In the genomic region with DNA sequence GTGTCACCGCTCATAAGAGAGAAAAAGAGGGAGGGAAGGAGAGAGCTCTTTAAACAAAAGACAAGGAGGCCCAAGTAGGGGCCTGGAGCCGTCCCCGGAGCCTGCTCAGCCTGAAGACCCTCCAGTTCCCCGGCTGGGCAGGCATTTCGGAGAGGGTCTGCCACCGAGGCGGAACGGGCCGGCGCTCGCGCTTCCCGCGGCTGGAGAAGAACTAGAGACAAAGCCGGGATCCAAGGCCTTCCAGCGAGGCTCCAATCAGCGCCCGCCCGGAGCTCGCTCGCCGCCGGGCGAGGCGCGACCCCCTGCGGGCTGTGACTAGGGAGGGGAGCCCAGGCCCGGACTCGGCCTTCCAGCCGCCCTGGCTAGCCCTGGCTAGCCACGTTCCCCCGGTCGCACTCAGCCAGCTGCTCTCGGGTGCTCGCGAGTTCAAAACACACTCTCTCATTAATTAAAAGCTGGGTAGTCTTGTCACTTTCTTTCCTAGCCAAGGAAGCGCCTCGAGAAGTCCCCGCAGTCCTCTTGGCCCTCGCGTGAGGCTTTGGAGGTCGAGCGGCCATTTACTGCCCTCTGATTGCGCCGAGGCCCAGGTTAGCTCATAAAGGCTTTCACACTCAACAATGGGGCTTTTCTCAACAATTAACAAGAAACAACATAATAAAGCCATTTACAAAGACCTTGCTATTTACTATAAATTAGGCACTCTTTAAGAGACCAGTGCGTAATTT, we compare ENCODE assay signal across 8 mouse cellular contexts. TPM values are rescaled to one million over a fixed set of nuclear protein-coding genes. Genes with fewer than 3 reads are reported as not detected.
DNase-seq lines count a peak whose midpoint lies in the region; ATAC-seq and TF ChIP-seq lines count a peak whose summit lies in the region.

No protein-coding gene starts in this region.

- TF ChIP-seq CTCF in testis, adult 2 months (IDR thresholded peaks at IDR 0.05; ENCODE audit: control insufficient read depth, insufficient read depth, insufficient replicate concordance, low read depth, low read length) = no peak

- H3K4me3 ChIP-seq in testis, adult 2 months (ENCODE audit: control insufficient read depth, low read depth, low read length) = peak overlapping the region; percentile 78
- H3K4me3 ChIP-seq in limb, embryonic 15.5 days = peak overlapping the region; percentile 26
- H3K4me3 ChIP-seq in stomach, embryonic 14.5 days (ENCODE audit: low read depth, low read length) = peak overlapping the region; percentile 20

- WGBS in limb, embryonic 15.5 days = 14% methylated on average over 46 of the region's 46 CpGs
- WGBS in stomach, embryonic 14.5 days = 13% methylated on average over 46 of the region's 46 CpGs

- TF ChIP-seq POLR2A in testis, adult 2 months (IDR thresholded peaks at IDR 0.05; ENCODE audit: control insufficient read depth, low read depth, low read length) = no peak

- peaks cover 5% of the 10 kb centered on the region for H3K27me3 ChIP-seq in testis, adult 2 months (ENCODE audit: control insufficient read depth, insufficient read depth, low read length)
- H3K27me3 ChIP-seq in limb, embryonic 15.5 days = no peaks in the 10 kb centered on the region
- no peaks in the 10 kb centered on the region for H3K27me3 ChIP-seq in stomach, embryonic 14.5 days (ENCODE audit: control insufficient read depth, insufficient read depth, low read length)

- H3K27ac ChIP-seq in testis, adult 2 months (ENCODE audit: control insufficient read depth, insufficient read depth, low read depth, low read length) = no peak overlapping the region
- 0 out of 2 replicates have a peak overlapping the region, but pooled peaks have one; percentile 38 for H3K27ac ChIP-seq in limb, embryonic 15.5 days
- H3K27ac ChIP-seq in stomach, embryonic 14.5 days (ENCODE audit: low read length) = peak overlapping the region; percentile 66; the same call in 1 of the 2 replicates

- no peaks in the 10 kb centered on the region for H3K9me3 ChIP-seq in limb, embryonic 15.5 days
- no peaks in the 10 kb centered on the region for H3K9me3 ChIP-seq in stomach, embryonic 14.5 days (ENCODE audit: control insufficient read depth, low read depth, low read length)

- H3K9ac ChIP-seq in limb, embryonic 15.5 days = peak overlapping the region; percentile 37
- peak overlapping the region; percentile 62 for H3K9ac ChIP-seq in stomach, embryonic 14.5 days (replicated peaks; ENCODE audit: low read depth, low read length)

- ATAC-seq in limb, embryonic 15.5 days (ENCODE audit: insufficient number of reproducible peaks, low FRiP score, low TSS enrichment, low read depth) = no peak
- ATAC-seq in stomach, embryonic 14.5 days (ENCODE audit: insufficient number of reproducible peaks, insufficient read depth, low FRiP score, low read depth) = peak; percentile 56; the same call in 1 of the 2 replicates
- ATAC-seq in cerebellum, adult (ENCODE audit: insufficient number of reproducible peaks, low FRiP score, low TSS enrichment) = no peak

- peaks cover 22% of the 10 kb centered on the region for H3K4me1 ChIP-seq in testis, adult 2 months (ENCODE audit: control insufficient read depth, insufficient read depth, low read length)
- H3K4me1 ChIP-seq in limb, embryonic 15.5 days = peaks cover 28% of the 10 kb centered on the region
- peaks cover 36% of the 10 kb centered on the region for H3K4me1 ChIP-seq in stomach, embryonic 14.5 days (ENCODE audit: control insufficient read depth, insufficient read depth, low read length)

- peak overlapping the region; percentile 47 for H3K4me2 ChIP-seq in limb, embryonic 15.5 days
- H3K4me2 ChIP-seq in stomach, embryonic 14.5 days (replicated peaks; ENCODE audit: low read depth, low read length) = peak overlapping the region; percentile 51

- DNase-seq in cerebellum, postnatal 14 days = peak; percentile 57 to 70
- DNase-seq in cerebellum, adult 11-12 months = no peak
- DNase-seq in testis, postnatal 10 days (ENCODE audit: low spot score) = no peak
- DNase-seq in urinary bladder, postnatal 36 days (ENCODE audit: low spot score in 2 of 2) = no peak

- no peaks in the 10 kb centered on the region for H3K36me3 ChIP-seq in testis, adult 2 months (ENCODE audit: control insufficient read depth, insufficient read depth, low read length)
- H3K36me3 ChIP-seq in limb, embryonic 15.5 days = no peaks in the 10 kb centered on the region
- H3K36me3 ChIP-seq in stomach, embryonic 14.5 days (ENCODE audit: control insufficient read depth, insufficient read depth, low read length) = no peaks in the 10 kb centered on the region

RNA-seq across cellular contexts. Expression of gene A930004D18Rik, which starts 2.2 kb away (rescaled TPM):
- 0.07 and 0.29 TPM in 2 replicates for polyA plus RNA-seq in testis, adult 2 months (2012; rRNA removed)
- 13.0 and 16.8 TPM in 2 replicates for polyA plus RNA-seq in limb, embryonic 15.5 days (2015; fragmentation: Nextera tagmentation; extraction: Ambion mirVana)
- polyA plus RNA-seq in stomach, embryonic 14.5 days (2014; fragmentation: Nextera tagmentation; extraction: Ambion mirVana) = 9.9 and 11.0 TPM in 2 replicates

RNA-seq across cellular contexts. Expression of gene Skida1, which starts 9.1 kb away (rescaled TPM):
- 0.06 and 0.23 TPM in 2 replicates for polyA plus RNA-seq in testis, adult 2 months (2012; rRNA removed)
- 5.1 and 7.6 TPM in 2 replicates for polyA plus RNA-seq in limb, embryonic 15.5 days (2015; fragmentation: Nextera tagmentation; extraction: Ambion mirVana)
- polyA plus RNA-seq in stomach, embryonic 14.5 days (2014; fragmentation: Nextera tagmentation; extraction: Ambion mirVana) = 4.4 and 5.0 TPM in 2 replicates

RNA-seq across cellular contexts. Expression of gene Mllt10, which starts 15.3 kb away (rescaled TPM):
- polyA plus RNA-seq in testis, adult 2 months (2012; rRNA removed) = 155 and 165 TPM in 2 replicates
- 51.3 and 53.4 TPM in 2 replicates for polyA plus RNA-seq in limb, embryonic 15.5 days (2015; fragmentation: Nextera tagmentation; extraction: Ambion mirVana)
- polyA plus RNA-seq in stomach, embryonic 14.5 days (2014; fragmentation: Nextera tagmentation; extraction: Ambion mirVana) = 45.0 and 56.9 TPM in 2 replicates

RNA-seq across cellular contexts. Expression of gene H2al2a, which starts 43.0 kb away (rescaled TPM):
- 553 and 559 TPM in 2 replicates for polyA plus RNA-seq in testis, adult 2 months (2012; rRNA removed)
- not detected in 2 replicates for polyA plus RNA-seq in limb, embryonic 15.5 days (2015; fragmentation: Nextera tagmentation; extraction: Ambion mirVana)
- polyA plus RNA-seq in stomach, embryonic 14.5 days (2014; fragmentation: Nextera tagmentation; extraction: Ambion mirVana) = not detected in 2 replicates

Comparison
In these comparisons a context has a peak if more than half of its experiments do, and no peak if none do; other contexts are left out.
1. DNase-seq: peak in cerebellum, postnatal 14 days (2 of 2); none in cerebellum, adult 11-12 months (single experiment), testis, postnatal 10 days (single experiment) and urinary bladder, postnatal 36 days (0 of 2).
2. H3K4me3 ChIP-seq: peak in every context shown above with its lines; median percentile 78 in testis, adult 2 months; 26 in limb, embryonic 15.5 days; 20 in stomach, embryonic 14.5 days.